Mouse (Mus musculus) v-Abl transformed pro-B cells (cell line): ENCODE results near the gene Wnt6.

Experiments used
- in situ Hi-C, 2 experiments: fragments of 400-800 bp; cut with MboI; formaldehyde crosslinking; loops; one replicate each; pipeline ENCODE4 v1.15.1; 2025; ENCODE audit not compliant: unreplicated experiment in 2 of 2

The Wnt6 gene

GRCm38 (mm10) chr1:74771845-74771930 lies at the start of gene Wnt6:
Gene Wnt6 (plus strand): TSS chr1:74771892.
- in situ Hi-C loops: loop anchor here (5.0 to 25.0 kb wide), 3 partner anchors 36 to 859 kb away; no protein-coding TSS in a partner anchor

- in situ Hi-C loops: no loop called here
These were observed 47.9 kb upstream of the Wnt6 start for GRCm38 (mm10) chr1:74723748-74724147.

DNA sequence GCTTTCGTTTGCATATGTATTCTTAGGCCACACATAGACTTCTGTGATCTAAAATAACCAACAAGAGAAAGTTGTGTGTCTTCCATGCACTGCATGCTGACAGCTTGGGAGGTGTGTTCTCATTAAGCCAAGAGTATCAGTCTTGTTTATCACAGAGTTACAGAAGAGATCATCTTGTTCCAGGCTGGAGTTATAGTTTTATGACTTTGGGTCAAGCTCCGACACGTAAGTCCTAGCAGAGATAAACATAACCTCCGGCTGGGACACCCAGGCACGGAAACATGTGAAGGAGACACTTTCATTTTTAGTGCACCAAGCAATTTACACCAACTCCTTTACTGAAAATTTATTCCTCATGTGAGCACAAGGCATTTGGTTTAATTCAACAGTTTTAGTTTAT lies 45.6 kb upstream of the Wnt6 start:
- in situ Hi-C loops: loop anchor here in 1 of 2 experiments (25.0 kb wide), 1 partner anchor 814 kb away; no protein-coding TSS in a partner anchor

DNA sequence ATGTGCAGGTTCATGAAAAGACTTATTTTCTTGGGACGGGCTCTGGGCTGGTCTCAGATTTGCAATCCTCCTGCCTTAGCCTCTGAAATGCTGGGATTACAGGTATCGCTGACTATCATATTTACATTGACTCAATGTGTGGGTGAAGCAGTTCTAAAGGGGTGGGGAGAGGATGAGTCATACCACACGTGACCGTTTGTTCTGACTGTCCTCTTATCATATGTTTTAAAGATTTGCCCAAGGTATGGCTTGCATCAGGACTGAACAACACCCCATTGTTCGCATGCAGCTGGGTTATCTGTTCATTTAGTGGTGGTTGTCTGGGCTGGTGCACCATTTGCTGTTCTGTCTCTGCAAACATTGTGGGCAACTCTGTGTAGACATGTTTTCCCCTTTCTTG lies 45.0 kb upstream of the Wnt6 start:
- in situ Hi-C loops: loop anchor here in 1 of 2 experiments (25.0 kb wide), 1 partner anchor 814 kb away; no protein-coding TSS in a partner anchor

DNA sequence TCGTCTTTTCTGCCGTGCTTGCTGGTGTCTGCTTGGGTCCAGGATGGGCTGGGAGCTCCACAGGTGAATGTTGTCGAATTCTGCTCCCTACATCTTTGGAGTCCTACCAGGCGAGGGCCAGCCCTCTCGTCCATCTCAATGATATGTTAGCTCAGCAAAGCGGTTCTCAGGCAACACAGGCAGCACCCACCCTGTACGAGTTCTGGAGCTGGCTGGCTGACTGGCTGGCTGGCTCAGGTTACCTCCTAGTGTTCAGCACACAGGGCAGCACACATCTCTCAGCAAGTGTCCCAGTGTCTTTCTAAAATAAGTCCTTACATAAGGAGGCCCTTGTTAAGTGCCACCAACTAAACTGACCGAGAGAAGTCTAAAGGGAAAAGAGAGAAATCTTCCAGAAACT lies 43.2 kb upstream of the Wnt6 start:
- in situ Hi-C loops: loop anchor here in 1 of 2 experiments (25.0 kb wide), 1 partner anchor 816 kb away; no protein-coding TSS in a partner anchor

GRCm38 (mm10) chr1:74736977-74737376 lies 34.7 kb upstream of the Wnt6 start:
- in situ Hi-C loops: loop anchor here in 1 of 2 experiments (25.0 kb wide), 1 partner anchor 825 kb away; no protein-coding TSS in a partner anchor

- in situ Hi-C loops: loop anchor here in 1 of 2 experiments (25.0 kb wide), 1 partner anchor 825 kb away; no protein-coding TSS in a partner anchor
These were observed 34.2 kb upstream of the Wnt6 start for GRCm38 (mm10) chr1:74737500-74737899.

GRCm38 (mm10) chr1:74740846-74741245 lies 30.8 kb upstream of the Wnt6 start:
- in situ Hi-C loops: loop anchor here in 1 of 2 experiments (25.0 kb wide), 1 partner anchor 829 kb away; no protein-coding TSS in a partner anchor

- in situ Hi-C loops: loop anchor here in 1 of 2 experiments (25.0 kb wide), 1 partner anchor 835 kb away; no protein-coding TSS in a partner anchor
These were observed 24.4 kb upstream of the Wnt6 start for GRCm38 (mm10) chr1:74747335-74747734.

GRCm38 (mm10) chr1:74748643-74749271 lies 22.9 kb upstream of the Wnt6 start, which contains the start of gene Prkag3:
Gene Prkag3 (minus strand): TSS chr1:74749221.
- in situ Hi-C loops: loop anchor here in 1 of 2 experiments (25.0 kb wide), 1 partner anchor 836 kb away; no protein-coding TSS in a partner anchor

DNA sequence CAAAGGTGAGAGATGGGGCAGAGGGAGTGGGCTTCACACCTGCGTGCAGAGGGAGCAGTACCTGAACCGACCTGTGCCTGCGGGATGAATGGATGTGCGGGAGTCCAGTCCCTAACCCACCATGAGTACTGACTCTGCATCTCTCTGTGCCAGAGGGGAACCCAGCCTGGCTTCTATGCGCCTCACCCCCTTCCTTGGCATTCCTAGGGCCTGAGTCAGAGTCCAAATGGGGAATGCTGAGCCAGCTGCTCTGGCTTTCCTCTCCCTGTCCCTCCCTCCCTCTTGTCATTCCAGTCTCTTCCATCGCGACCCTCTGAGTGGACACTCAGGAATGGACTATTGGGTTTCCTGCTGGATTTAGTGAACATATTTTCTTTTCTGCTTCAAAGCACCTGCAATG lies 22.4 kb upstream of the Wnt6 start:
- in situ Hi-C loops: loop anchor here in 1 of 2 experiments (25.0 kb wide), 1 partner anchor 837 kb away; no protein-coding TSS in a partner anchor

DNA sequence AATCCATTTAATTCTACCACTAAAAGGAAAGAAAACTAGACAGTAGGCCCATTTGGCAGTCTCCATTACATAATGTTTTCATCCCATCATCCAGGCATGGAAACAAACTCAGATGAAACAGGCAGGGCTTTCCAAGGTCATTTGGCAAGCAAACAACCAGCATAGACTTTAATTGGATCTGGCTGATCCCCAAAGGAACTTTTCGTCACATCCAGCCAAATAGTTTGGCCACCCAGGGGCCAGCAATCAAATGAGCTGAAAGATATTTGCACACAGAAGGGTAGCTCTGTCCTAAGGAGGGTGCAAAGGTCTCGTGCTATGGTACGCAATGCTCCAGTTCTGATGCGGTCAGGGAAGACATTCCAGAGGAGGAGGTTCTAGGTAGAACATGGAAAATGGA lies 21.0 kb upstream of the Wnt6 start:
- in situ Hi-C loops: loop anchor here (5.0 to 25.0 kb wide), 3 partner anchors 33 to 838 kb away; no protein-coding TSS in a partner anchor

GRCm38 (mm10) chr1:74752150-74752549 lies 19.5 kb upstream of the Wnt6 start:
- in situ Hi-C loops: loop anchor here (5.0 to 25.0 kb wide), 3 partner anchors 35 to 840 kb away; no protein-coding TSS in a partner anchor

- in situ Hi-C loops: loop anchor here (5.0 to 25.0 kb wide), 3 partner anchors 36 to 841 kb away; no protein-coding TSS in a partner anchor
These were observed 18.9 kb upstream of the Wnt6 start for GRCm38 (mm10) chr1:74752833-74753232.

DNA sequence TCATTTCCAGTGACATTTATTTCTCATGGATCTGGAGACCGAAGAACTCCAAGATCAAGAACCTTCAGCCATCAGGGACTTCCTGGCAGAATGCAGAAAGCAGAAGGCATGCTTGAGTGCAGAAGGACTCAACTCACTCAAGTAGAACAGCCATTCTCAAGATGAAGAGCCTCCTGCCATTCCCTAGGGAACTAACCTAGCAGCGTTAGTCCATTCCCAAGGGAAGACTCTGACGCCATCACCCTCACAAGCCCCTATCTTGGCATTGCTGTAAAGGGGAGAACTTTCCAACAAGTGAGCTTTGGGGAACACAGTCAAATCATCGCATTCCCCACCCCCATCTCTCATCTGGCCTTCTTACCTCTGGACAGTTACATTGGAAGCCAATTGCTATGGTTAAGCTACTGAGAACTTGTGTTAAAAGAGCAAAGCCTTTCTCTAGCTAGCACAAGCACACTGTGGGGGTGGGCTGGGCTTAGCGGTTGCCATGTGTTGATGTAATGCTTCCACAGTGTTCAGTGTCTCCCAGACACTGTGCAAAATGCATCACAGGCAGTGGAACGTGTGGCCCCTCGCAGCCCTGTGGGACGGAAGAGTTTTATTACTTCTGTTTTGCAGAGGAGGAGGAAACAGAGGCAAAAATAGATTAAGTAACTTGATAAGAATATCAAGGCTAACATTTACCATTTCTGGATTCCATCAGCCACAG lies 18.3 kb upstream of the Wnt6 start:
- in situ Hi-C loops: loop anchor here (5.0 to 25.0 kb wide), 3 partner anchors 36 to 841 kb away; no protein-coding TSS in a partner anchor

DNA sequence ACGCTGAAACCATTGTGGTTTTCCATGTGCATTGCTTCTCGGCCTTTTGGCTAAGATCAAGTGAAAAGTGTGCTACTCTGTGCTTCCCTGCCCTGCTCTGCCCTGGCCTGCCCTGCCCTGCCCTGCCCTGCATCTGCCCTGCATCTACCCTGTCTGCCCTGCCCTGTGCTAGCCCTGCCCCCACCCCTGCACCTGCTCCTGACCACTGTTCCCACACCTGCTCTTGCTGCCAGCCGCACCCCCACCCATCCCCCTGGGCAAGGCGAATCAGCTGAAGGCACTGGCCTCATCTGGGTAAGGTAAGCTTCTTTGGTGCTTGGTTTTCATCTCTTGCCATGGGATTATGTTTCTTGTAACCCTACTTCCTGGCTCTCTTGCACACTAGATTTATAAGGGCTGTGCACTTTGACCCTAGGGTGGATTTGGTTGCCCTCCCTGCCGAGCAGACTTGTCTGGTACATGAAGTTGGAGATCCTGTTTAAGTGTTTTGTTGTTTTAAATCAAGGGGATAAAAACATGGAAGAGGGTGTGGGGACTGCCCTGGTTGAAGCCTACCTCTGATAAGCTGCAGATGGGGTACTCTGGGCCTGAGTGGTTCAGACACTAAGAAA lies 17.4 kb upstream of the Wnt6 start:
- in situ Hi-C loops: loop anchor here (5.0 to 25.0 kb wide), 3 partner anchors 37 to 842 kb away; no protein-coding TSS in a partner anchor

DNA sequence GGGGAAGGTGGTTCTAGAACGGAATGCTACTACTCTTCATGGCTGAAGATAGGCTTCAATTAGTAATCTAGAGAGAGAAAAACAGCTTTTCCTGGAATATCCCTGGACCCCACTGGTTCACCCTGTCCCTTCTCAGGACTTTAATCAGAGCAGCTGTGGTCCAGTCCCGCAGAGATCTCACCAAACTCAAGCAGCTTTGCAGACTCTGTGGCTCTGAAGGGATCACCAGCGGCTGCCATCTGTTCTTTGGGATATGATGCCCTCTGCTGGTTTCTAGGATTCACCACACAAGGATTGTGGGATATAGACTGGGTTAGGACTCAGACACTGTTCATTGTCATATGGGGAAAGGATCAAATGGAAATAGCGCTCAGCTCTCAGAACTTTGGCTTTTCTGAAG lies 11.9 kb upstream of the Wnt6 start:
- in situ Hi-C loops: loop anchor here (5.0 to 25.0 kb wide), 7 partner anchors 42 to 847 kb away; partner anchors contain the start of gene Cryba2 (in 1 of the 2)

DNA sequence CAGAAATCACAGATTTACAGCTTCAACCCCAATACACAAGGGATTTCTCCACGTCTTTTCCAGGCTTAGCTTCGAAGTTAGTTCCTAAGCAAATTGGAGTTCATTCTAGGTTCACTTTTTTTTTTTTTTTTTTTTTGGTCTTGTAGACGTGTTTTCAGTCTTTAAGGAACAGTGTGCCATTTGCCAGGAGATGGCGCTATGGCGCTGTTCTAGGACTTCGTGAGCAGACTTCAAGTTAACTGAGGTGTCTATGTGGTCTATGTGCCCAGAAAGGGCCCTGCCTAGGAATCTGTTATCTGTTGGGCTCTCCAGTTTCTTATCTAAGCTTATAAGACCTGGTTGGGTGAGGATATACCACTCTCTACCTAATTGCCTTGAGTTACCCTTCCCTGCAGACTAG lies 8.6 kb upstream of the Wnt6 start:
- in situ Hi-C loops: loop anchor here (10.0 to 25.0 kb wide), 4 partner anchors 102 to 851 kb away; partner anchors contain the start of gene Cryba2 (in 1 of the 2)

- in situ Hi-C loops: loop anchor here (5.0 to 25.0 kb wide), 3 partner anchors 36 to 859 kb away; no protein-coding TSS in a partner anchor
These were observed 795 bp upstream of the Wnt6 start for GRCm38 (mm10) chr1:74770727-74771466.

DNA sequence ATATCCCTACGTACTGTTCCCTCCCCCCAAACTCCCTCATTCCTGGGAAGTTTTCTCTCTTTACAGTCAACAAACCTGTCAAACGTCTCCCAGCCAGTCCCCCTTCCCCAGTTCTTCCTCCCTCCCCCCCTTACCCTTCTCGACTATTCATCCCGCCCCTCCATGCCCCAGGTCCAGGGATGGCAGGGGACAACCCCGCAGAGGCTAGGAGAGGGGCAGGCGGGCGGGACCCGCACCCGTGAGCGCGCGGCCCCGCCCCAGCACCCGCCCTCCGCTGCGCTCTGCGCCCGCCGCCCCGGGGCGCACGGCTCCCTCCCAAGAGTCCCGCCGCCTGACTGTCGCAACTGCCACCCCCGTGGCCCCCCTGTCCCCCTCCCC lies 236 bp upstream of the Wnt6 start:
- in situ Hi-C loops: loop anchor here (5.0 to 25.0 kb wide), 3 partner anchors 36 to 859 kb away; no protein-coding TSS in a partner anchor
